Mouse (Mus musculus): Measurements from ENCODE around the gene Gm21915. TPM values are rescaled to one million over a fixed set of nuclear protein-coding genes. Genes with fewer than 3 reads are reported as not detected.

Gene Gm21915
- polyA plus RNA-seq, 1 experiment from 2014 or later = not detected

DNA sequence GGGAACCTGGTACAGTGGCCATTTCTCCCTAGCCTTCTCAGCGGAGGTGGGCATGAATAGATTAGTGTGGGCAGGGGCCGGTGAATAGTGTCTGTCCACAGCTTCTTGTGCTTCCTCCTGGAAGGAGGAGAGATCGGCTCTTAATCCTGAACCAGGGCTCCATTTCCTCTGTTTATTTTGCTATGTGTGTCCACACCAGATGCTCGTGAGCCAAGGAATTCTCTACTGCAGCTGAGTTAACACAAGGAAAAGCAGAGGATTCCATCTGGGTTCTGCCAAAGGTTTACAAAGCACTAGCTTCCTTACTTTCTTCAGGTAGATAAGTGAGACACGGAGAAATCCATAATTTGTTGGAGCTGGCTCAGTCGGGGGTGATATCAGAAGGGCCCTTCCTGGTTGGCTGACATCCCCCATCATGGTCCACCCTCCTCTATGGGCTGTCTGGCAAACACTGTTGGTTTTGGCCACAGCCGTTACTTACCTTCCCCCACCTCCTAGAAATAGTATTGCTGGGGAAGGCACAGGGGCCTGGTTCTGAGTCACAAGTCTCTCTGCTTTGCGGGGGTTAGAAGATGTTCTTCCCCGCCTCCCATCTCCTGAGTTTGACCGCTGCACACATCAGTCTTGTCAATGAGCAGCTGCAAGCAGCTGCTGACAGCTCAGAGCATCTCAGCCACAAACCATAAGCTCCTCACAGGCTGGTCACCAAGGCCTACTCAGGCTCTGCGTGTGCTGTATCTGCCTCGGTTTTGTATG, 5.0 kb downstream of the Gm21915 start:
- Histone ChIP-seq H3K9ac (no peak overlapping the region), H3K27ac (peak overlapping the region; percentile 48; the same call in 1 of the 2 replicates), H3K36me3 (no peaks in the 10 kb centered on the region), H3K4me3 (no peak overlapping the region), H3K9me3 (no peaks in the 10 kb centered on the region), H3K4me1 (peaks cover 35% of the 10 kb centered on the region), H3K4me2 (replicated peaks) (no peak overlapping the region), H3K27me3 (no peaks in the 10 kb centered on the region)
- ATAC-seq (ENCODE audit: low FRiP score, low read depth) = no peak
- 75% methylated on average over 12 of the region's 12 CpGs for WGBS

GRCm38 (mm10) chr9:40678653-40679052, 8.2 kb downstream of the Gm21915 start:
- Histone ChIP-seq H3K4me1 (peaks cover 26% of the 10 kb centered on the region), H3K27ac (peak overlapping the region; percentile 55; the same call in 1 of the 2 replicates)
- no peak for ATAC-seq (ENCODE audit: low FRiP score, low read depth)

DNA sequence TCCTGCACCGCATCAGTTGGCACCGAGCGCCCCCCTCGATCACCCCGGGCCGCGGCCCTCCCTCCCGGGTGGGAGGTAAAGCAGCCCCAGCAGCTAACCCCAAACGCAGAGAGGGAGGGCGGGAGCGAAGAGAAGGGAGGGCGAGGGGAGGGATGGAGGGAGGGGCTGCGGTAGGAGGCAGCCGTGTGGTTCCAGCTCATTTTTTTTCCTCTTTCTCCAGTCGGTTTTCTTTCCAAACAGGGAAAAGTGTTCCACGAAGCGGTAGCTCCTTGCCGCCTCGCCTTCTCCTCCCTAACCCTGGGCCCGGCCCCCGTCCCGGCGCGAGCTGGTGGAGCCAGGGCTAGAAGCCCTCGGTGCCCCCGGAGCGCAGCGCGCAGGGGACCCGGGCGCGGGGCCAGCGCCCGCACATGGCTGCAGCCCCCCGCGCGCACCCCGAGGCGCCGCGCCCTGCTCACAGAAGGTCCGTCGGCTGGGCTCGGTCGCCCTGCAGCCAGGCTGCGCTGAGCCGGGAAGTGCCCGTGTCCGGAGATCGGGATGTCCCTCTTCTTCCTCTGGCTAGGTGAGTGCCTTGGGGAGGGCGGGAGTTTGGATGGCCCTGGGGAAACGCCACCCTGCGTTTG, 15.5 kb downstream of the Gm21915 start, which contains the start of gene Clmp:
Gene Clmp (plus strand): TSS at position 162 of the 620 bp plus-strand sequence.
- Histone ChIP-seq H3K36me3 (0 out of 2 replicates have a peak, but pooled peaks cover 3% of the 10 kb centered on the region), H3K4me3 (peak within 1 kb of the TSS; percentile 90), H3K27ac (peak within 1 kb of the TSS; percentile 100), H3K4me2 (replicated peaks) (peak within 1 kb of the TSS; percentile 92), H3K27me3 (no peaks in the 10 kb centered on the region), H3K9ac (peak within 1 kb of the TSS; percentile 98), H3K4me1 (peaks cover 35% of the 10 kb centered on the region), H3K9me3 (no peaks in the 10 kb centered on the region)
- WGBS = under 1% methylated on average over 52 of the region's 53 CpGs
- ATAC-seq (ENCODE audit: low FRiP score, low read depth) = peak; percentile 83

More at GRCm38 (mm10) chr9:40678653-40679052, 8.2 kb downstream of the Gm21915 start:
- no peaks in the 10 kb centered on the region for H3K27me3 ChIP-seq
- 54% methylated on average over 4 of the region's 4 CpGs for WGBS
- no peak overlapping the region for H3K9ac ChIP-seq
- H3K4me2 ChIP-seq (replicated peaks) = no peak overlapping the region
- H3K4me3 ChIP-seq = no peak overlapping the region
- H3K9me3 ChIP-seq = no peaks in the 10 kb centered on the region
- no peaks in the 10 kb centered on the region for H3K36me3 ChIP-seq

DNA sequence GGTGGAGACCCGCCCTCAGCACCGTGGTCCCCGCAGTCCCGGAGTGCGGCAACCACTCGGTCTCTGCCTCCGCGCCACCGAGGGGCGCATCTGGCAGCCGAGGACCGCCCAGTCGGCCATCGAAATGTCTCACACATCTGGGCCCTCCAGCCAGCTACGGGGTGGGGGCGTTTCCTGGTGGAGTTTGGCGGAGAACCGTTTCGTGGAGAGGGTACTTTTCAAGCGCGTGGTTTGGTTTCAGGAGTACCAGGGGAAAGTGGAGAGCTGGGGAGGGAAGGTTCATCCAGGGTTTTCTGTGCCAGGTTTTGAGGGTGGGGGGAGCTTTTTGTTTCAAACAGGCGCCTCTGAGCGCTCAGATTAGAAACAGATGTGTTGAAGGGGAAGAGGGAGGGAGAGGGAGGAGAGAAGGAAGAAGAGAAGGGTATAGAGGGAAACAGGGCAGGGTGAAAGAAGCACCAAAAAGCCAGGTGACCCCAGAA, 16.0 kb downstream of the Gm21915 start:
- Histone ChIP-seq H3K4me3 (peak overlapping the region; percentile 90), H3K4me2 (replicated peaks) (peak overlapping the region; percentile 92), H3K9ac (peak overlapping the region; percentile 98), H3K9me3 (no peaks in the 10 kb centered on the region), H3K4me1 (peaks cover 41% of the 10 kb centered on the region), H3K27ac (peak overlapping the region; percentile 100), H3K36me3 (0 out of 2 replicates have a peak, but pooled peaks cover 3% of the 10 kb centered on the region), H3K27me3 (no peaks in the 10 kb centered on the region)
- under 1% methylated on average over 23 of the region's 23 CpGs for WGBS
- peak; percentile 76 for ATAC-seq (ENCODE audit: low FRiP score, low read depth)

DNA sequence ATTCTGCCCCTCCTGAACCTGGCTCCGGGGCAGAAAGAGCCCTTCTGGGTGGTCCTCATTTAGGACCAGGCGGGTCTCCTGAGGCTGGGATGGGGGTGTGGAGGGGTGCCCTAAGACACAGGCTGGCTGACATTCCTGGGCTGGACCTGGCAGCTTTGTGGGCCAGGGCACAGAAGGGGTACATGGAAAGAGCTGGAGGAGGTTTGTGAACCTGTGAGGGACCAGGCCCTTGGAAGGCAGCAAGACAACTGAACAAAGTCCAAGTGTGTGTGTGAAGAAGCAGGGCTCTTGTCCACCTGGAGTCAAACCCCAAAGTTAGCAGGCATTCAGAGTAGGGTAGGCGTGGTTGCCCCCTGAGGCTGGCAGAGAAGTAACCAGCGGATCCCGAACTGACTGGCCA, 16.6 kb downstream of the Gm21915 start:
- ATAC-seq (ENCODE audit: low FRiP score, low read depth) = no peak
- Histone ChIP-seq H3K4me3 (peak overlapping the region; percentile 90), H3K27ac (peak overlapping the region; percentile 100), H3K27me3 (no peaks in the 10 kb centered on the region), H3K4me1 (peaks cover 47% of the 10 kb centered on the region), H3K36me3 (0 out of 2 replicates have a peak, but pooled peaks cover 3% of the 10 kb centered on the region), H3K4me2 (replicated peaks) (peak overlapping the region; percentile 92), H3K9ac (peak overlapping the region; percentile 98), H3K9me3 (no peaks in the 10 kb centered on the region)
- 20% methylated on average over 5 of the region's 5 CpGs for WGBS

DNA sequence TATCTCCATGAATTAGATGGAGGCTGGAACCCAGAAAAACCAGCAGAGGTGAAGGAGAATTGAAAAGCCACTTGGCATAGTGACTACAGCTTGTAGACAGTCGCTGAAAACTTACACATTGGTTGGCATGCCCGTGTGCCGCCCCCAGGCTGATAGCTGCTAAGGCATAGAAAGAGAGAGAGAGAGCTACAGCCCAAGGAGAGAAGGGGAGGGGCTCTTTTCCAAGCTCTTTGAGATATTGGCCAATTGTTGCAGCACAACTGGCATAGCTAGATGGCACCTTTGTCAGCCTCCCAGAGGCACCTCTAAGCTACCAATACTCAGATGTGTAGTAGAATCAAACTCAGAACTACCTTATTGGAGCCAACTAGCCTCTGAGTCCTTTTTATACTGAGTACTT, 17.1 kb downstream of the Gm21915 start:
- Histone ChIP-seq H3K4me1 (peaks cover 52% of the 10 kb centered on the region), H3K9ac (peak overlapping the region; percentile 98), H3K9me3 (no peaks in the 10 kb centered on the region), H3K4me2 (replicated peaks) (peak overlapping the region; percentile 92), H3K27ac (peak overlapping the region; percentile 100; the same call in 1 of the 2 replicates), H3K4me3 (peak overlapping the region; percentile 90), H3K27me3 (no peaks in the 10 kb centered on the region), H3K36me3 (0 out of 2 replicates have a peak, but pooled peaks cover 3% of the 10 kb centered on the region)
- ATAC-seq (ENCODE audit: low FRiP score, low read depth) = no peak
- WGBS = 32% methylated on average over 3 of the region's 3 CpGs

DNA sequence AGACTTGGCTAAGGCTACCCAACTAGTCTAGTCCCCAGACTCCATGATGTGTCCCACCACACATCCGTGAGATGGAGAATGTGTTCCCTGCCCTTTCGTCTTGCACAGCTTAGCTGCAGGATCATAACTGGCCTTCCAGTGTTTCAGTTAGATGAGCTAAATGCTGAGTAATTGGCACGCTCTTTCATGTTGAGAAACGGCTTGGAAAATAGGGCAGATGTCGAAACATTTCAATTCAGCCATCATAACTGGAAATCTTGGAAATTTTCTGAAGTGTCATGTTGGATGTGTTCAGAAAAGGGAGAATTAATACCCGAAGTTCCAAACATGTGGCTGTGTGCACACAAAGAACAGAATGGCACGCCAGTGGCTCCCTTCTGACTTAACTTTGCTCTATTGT, 20.1 kb downstream of the Gm21915 start:
- ATAC-seq (ENCODE audit: low FRiP score, low read depth) = no peak
- Histone ChIP-seq H3K4me2 (replicated peaks) (no peak overlapping the region), H3K27me3 (no peaks in the 10 kb centered on the region), H3K9me3 (no peaks in the 10 kb centered on the region), H3K9ac (no peak overlapping the region), H3K27ac (no peak overlapping the region), H3K4me1 (peaks cover 69% of the 10 kb centered on the region), H3K36me3 (0 out of 2 replicates have a peak, but pooled peaks cover 6% of the 10 kb centered on the region), H3K4me3 (no peak overlapping the region)
- 92% methylated on average over 7 of the region's 7 CpGs for WGBS

GRCm38 (mm10) chr9:40693026-40693425, 22.6 kb downstream of the Gm21915 start:
- no peak for ATAC-seq (ENCODE audit: low FRiP score, low read depth)
- no peak overlapping the region for H3K27ac ChIP-seq
- no peak overlapping the region for H3K4me2 ChIP-seq (replicated peaks)
- H3K4me1 ChIP-seq = peaks cover 57% of the 10 kb centered on the region
- WGBS = 46% methylated on average over 3 of the region's 3 CpGs
- no peaks in the 10 kb centered on the region for H3K9me3 ChIP-seq
- H3K27me3 ChIP-seq = no peaks in the 10 kb centered on the region
- no peak overlapping the region for H3K4me3 ChIP-seq
- H3K36me3 ChIP-seq = peaks cover 26% of the 10 kb centered on the region
- H3K9ac ChIP-seq = no peak overlapping the region

- Histone ChIP-seq H3K4me1 (peaks cover 49% of the 10 kb centered on the region), H3K4me3 (no peak overlapping the region), H3K27me3 (no peaks in the 10 kb centered on the region), H3K9ac (no peak overlapping the region), H3K36me3 (peaks cover 32% of the 10 kb centered on the region), H3K4me2 (replicated peaks) (no peak overlapping the region), H3K27ac (peak overlapping the region; percentile 16; the same call in 1 of the 2 replicates), H3K9me3 (no peaks in the 10 kb centered on the region)
- no peak for ATAC-seq (ENCODE audit: low FRiP score, low read depth)
- WGBS = 81% methylated on average over 5 of the region's 5 CpGs
Observed at GRCm38 (mm10) chr9:40693768-40694167, 23.4 kb downstream of the Gm21915 start.

- H3K4me2 ChIP-seq (replicated peaks) = no peak overlapping the region
- H3K27ac ChIP-seq = 0 out of 2 replicates have a peak overlapping the region, but pooled peaks have one; percentile 16
- H3K9me3 ChIP-seq = no peaks in the 10 kb centered on the region
- H3K36me3 ChIP-seq = peaks cover 37% of the 10 kb centered on the region
- peaks cover 49% of the 10 kb centered on the region for H3K4me1 ChIP-seq
- 69% methylated on average over 12 of the region's 12 CpGs for WGBS
- no peak overlapping the region for H3K4me3 ChIP-seq
- ATAC-seq (ENCODE audit: low FRiP score, low read depth) = no peak
- no peak overlapping the region for H3K9ac ChIP-seq
- H3K27me3 ChIP-seq = no peaks in the 10 kb centered on the region
Observed at GRCm38 (mm10) chr9:40694284-40694683, 23.9 kb downstream of the Gm21915 start.

GRCm38 (mm10) chr9:40696086-40696485, 25.7 kb downstream of the Gm21915 start:
- 89% methylated on average over 4 of the region's 4 CpGs for WGBS
- Histone ChIP-seq H3K36me3 (peaks cover 35% of the 10 kb centered on the region), H3K4me3 (no peak overlapping the region), H3K9ac (no peak overlapping the region), H3K4me2 (replicated peaks) (no peak overlapping the region), H3K9me3 (no peaks in the 10 kb centered on the region), H3K27ac (no peak overlapping the region; the same call in 1 of the 2 replicates), H3K4me1 (peaks cover 50% of the 10 kb centered on the region), H3K27me3 (no peaks in the 10 kb centered on the region)
- no peak for ATAC-seq (ENCODE audit: low FRiP score, low read depth)

GRCm38 (mm10) chr9:40699194-40699593, 28.8 kb downstream of the Gm21915 start:
- no peaks in the 10 kb centered on the region for H3K27me3 ChIP-seq
- peaks cover 29% of the 10 kb centered on the region for H3K4me1 ChIP-seq
- no peak for ATAC-seq (ENCODE audit: low FRiP score, low read depth)
- no peak overlapping the region for H3K4me2 ChIP-seq (replicated peaks)
- no peak overlapping the region for H3K27ac ChIP-seq
- WGBS = 90% methylated on average over 3 of the region's 3 CpGs
- no peak overlapping the region for H3K4me3 ChIP-seq
- H3K9ac ChIP-seq = no peak overlapping the region
- H3K36me3 ChIP-seq = peaks cover 34% of the 10 kb centered on the region
- H3K9me3 ChIP-seq = no peaks in the 10 kb centered on the region

All from limb, embryonic 13.5 days (tissue).